Mouse (Mus musculus): Measurements from ENCODE around the gene Srl. TPM values are rescaled to one million over a fixed set of nuclear protein-coding genes. Genes with fewer than 3 reads are reported as not detected.

Gene Srl
- polyA plus RNA-seq, 1 experiment from 2014 or later: 112 TPM

DNA sequence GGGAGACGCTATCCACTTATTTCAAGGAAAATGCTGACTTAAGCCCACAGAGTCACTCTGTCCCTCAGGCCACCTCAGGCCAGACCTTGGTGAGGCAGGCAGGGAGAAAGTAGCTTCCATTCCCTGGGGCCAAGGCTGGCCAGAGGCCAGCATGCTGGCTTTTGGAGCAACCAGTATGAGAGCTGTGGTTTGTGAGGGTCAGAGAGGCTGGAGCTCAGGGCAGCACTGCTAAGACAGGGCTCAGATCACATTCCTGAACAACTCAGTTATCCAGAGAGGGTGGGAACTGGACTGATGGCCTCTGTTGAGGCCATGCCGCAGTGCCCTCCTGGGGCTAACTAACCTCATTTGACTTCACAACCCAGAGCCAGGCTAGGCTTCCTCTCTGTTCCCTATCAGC lies 106.2 kb downstream of the Srl start:
- H3K4me2 ChIP-seq (ENCODE audit: low read depth, low read length): no peak overlapping the region
- DNase-seq (ENCODE audit: low spot score): no peak
- no peaks in the 10 kb centered on the region for H3K36me3 ChIP-seq (ENCODE audit: control insufficient read depth, insufficient read depth, low read length)
- no peak overlapping the region for H3K27ac ChIP-seq (replicated peaks; ENCODE audit: low read depth, low read length)
- no peak overlapping the region for H3K9ac ChIP-seq (ENCODE audit: low read depth, low read length)
- no peak overlapping the region for H3K4me3 ChIP-seq (ENCODE audit: low read depth, low read length)
- 81% methylated on average over 2 of the region's 2 CpGs for WGBS
- H3K27me3 ChIP-seq (replicated peaks; ENCODE audit: control insufficient read depth, insufficient read depth, low read length): no peaks in the 10 kb centered on the region
- no peaks in the 10 kb centered on the region for H3K4me1 ChIP-seq (ENCODE audit: control insufficient read depth, insufficient read depth, low read length)
- H3K9me3 ChIP-seq (ENCODE audit: control insufficient read depth, low read length): no peaks in the 10 kb centered on the region
- no peak for ATAC-seq (ENCODE audit: low read depth)

DNA sequence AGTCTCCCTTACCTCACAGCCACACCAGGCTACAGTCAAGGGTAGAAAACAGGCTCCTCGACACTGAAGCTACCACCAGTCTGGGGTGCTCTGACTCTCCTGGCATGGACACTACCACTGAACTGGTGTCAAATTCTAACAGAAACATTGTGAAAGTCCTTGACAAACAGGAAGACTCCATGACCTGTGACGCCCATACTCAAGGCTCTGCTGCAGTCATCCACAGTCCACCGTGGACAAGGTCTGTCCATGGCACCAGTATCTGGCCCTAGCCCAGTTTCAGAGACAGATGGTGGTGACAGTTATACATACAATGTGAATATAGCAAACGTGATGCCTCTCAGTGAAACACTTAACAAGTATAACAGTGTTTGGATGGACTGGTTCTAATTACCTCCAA lies 109.8 kb downstream of the Srl start:
- 54% methylated on average over 4 of the region's 4 CpGs for WGBS

DNA sequence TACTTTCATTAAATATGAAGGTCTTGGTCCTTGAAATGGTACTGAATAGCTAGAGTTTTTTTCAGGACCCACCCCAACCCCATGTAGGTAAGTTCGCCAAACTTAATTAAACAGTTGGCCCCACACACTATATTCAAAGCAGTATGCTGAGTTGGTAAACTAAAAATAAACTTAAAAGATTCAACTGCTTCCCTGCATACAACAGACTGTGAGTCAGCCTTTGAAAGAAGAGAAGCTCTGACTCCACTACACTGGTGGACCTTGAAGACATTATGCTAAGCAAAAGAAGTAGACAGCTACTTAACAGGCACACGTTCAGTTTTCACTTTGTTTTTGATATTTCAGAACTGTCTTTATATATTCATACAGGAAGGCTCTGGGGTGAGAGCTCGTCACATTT lies 110.6 kb downstream of the Srl start:
- no peaks in the 10 kb centered on the region for H3K4me1 ChIP-seq (ENCODE audit: control insufficient read depth, insufficient read depth, low read length)
- no peak overlapping the region for H3K27ac ChIP-seq (replicated peaks; ENCODE audit: low read depth, low read length)
- no peak overlapping the region for H3K4me2 ChIP-seq (ENCODE audit: low read depth, low read length)
- ATAC-seq (ENCODE audit: low read depth) (no peak), DNase-seq (ENCODE audit: low spot score) (no peak)
- no peaks in the 10 kb centered on the region for H3K36me3 ChIP-seq (ENCODE audit: control insufficient read depth, insufficient read depth, low read length)
- H3K4me3 ChIP-seq (ENCODE audit: low read depth, low read length): no peak overlapping the region
- H3K9me3 ChIP-seq (ENCODE audit: control insufficient read depth, low read length): no peaks in the 10 kb centered on the region
- WGBS: 70% methylated on average over 3 of the region's 3 CpGs
- no peaks in the 10 kb centered on the region for H3K27me3 ChIP-seq (replicated peaks; ENCODE audit: control insufficient read depth, insufficient read depth, low read length)
- no peak overlapping the region for H3K9ac ChIP-seq (ENCODE audit: low read depth, low read length)

More for the DNA sequence above, 109.8 kb downstream of the Srl start:
- Histone ChIP-seq H3K27me3 (replicated peaks; ENCODE audit: control insufficient read depth, insufficient read depth, low read length) (no peaks in the 10 kb centered on the region), H3K36me3 (ENCODE audit: control insufficient read depth, insufficient read depth, low read length) (no peaks in the 10 kb centered on the region), H3K4me1 (ENCODE audit: control insufficient read depth, insufficient read depth, low read length) (no peaks in the 10 kb centered on the region), H3K4me3 (ENCODE audit: low read depth, low read length) (no peak overlapping the region), H3K27ac (replicated peaks; ENCODE audit: low read depth, low read length) (no peak overlapping the region), H3K4me2 (ENCODE audit: low read depth, low read length) (no peak overlapping the region), H3K9ac (ENCODE audit: low read depth, low read length) (no peak overlapping the region), H3K9me3 (ENCODE audit: control insufficient read depth, low read length) (no peaks in the 10 kb centered on the region)
- DNase-seq (ENCODE audit: low spot score) (no peak), ATAC-seq (ENCODE audit: low read depth) (no peak)

DNA sequence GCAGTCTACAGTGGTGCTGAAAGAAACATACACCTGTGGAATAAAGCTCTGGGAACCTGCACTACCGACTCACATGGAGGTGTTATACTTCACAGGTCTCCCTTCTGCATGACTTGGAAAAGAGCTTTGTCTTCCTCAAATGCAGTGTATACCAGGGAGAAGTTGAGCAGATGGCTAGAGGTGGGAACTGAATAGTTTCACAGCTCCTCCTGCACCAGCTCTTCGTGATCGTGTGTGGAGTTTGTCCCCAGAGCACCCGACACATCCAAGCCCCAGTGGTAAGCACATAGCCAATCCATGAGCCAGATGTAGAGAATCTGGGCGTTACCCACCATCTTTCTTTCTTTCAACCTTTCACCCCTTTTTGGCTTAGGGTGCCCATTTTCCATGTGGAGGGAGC lies 111.4 kb downstream of the Srl start:
- no peak for ATAC-seq (ENCODE audit: low read depth)

More for the DNA sequence above, 111.4 kb downstream of the Srl start:
- no peaks in the 10 kb centered on the region for H3K36me3 ChIP-seq (ENCODE audit: control insufficient read depth, insufficient read depth, low read length)
- DNase-seq (ENCODE audit: low spot score): no peak
- H3K27me3 ChIP-seq (replicated peaks; ENCODE audit: control insufficient read depth, insufficient read depth, low read length): no peaks in the 10 kb centered on the region
- H3K4me2 ChIP-seq (ENCODE audit: low read depth, low read length): no peak overlapping the region
- 83% methylated on average over 5 of the region's 5 CpGs for WGBS
- no peaks in the 10 kb centered on the region for H3K4me1 ChIP-seq (ENCODE audit: control insufficient read depth, insufficient read depth, low read length)
- no peak overlapping the region for H3K9ac ChIP-seq (ENCODE audit: low read depth, low read length)
- H3K27ac ChIP-seq (replicated peaks; ENCODE audit: low read depth, low read length): no peak overlapping the region
- no peaks in the 10 kb centered on the region for H3K9me3 ChIP-seq (ENCODE audit: control insufficient read depth, low read length)
- no peak overlapping the region for H3K4me3 ChIP-seq (ENCODE audit: low read depth, low read length)

Other genes with a start within 250 kb of the Srl start
- gene Adcy9, start 121.3 kb downstream of the Srl start, polyA plus RNA-seq (2014; fragmentation: Nextera tagmentation; extraction: Ambion mirVana): 2.7 and 3.5 TPM in 2 replicates
- 16.6 and 17.2 TPM in 2 replicates for gene Tfap4, start 18.0 kb upstream of the Srl start, polyA plus RNA-seq (2014; fragmentation: Nextera tagmentation; extraction: Ambion mirVana)
- gene Glis2, start 52.9 kb upstream of the Srl start, polyA plus RNA-seq (2014; fragmentation: Nextera tagmentation; extraction: Ambion mirVana): 34.7 and 36.3 TPM in 2 replicates
- 90.8 and 90.9 TPM in 2 replicates for gene Pam16, start 83.2 kb upstream of the Srl start, polyA plus RNA-seq (2014; fragmentation: Nextera tagmentation; extraction: Ambion mirVana)
- gene Vasn, start 98.1 kb upstream of the Srl start, polyA plus RNA-seq (2014; fragmentation: Nextera tagmentation; extraction: Ambion mirVana): 31.3 and 32.4 TPM in 2 replicates
- 57.6 and 57.7 TPM in 2 replicates for gene Dnaja3, start 98.2 kb upstream of the Srl start, polyA plus RNA-seq (2014; fragmentation: Nextera tagmentation; extraction: Ambion mirVana)
- 11.5 and 16.1 TPM in 2 replicates for gene Coro7, start 138.0 kb upstream of the Srl start, polyA plus RNA-seq (2014; fragmentation: Nextera tagmentation; extraction: Ambion mirVana)
- 46.3 and 56.8 TPM in 2 replicates for gene Nmral1, start 177.5 kb upstream of the Srl start, polyA plus RNA-seq (2014; fragmentation: Nextera tagmentation; extraction: Ambion mirVana)
- gene Hmox2, start 184.5 kb upstream of the Srl start, polyA plus RNA-seq (2014; fragmentation: Nextera tagmentation; extraction: Ambion mirVana): 97.6 and 107 TPM in 2 replicates
- gene Cdip1, start 248.5 kb upstream of the Srl start, polyA plus RNA-seq (2014; fragmentation: Nextera tagmentation; extraction: Ambion mirVana): 86.7 and 91.2 TPM in 2 replicates